Mouse (Mus musculus): ENCODE data around the gene Tmed8. TPM values are rescaled to one million over a fixed set of nuclear protein-coding genes. Genes with fewer than 3 reads are reported as not detected.

Gene Tmed8
- polyA plus RNA-seq, 1 experiment from 2014 or later, result 4.9 TPM

DNA sequence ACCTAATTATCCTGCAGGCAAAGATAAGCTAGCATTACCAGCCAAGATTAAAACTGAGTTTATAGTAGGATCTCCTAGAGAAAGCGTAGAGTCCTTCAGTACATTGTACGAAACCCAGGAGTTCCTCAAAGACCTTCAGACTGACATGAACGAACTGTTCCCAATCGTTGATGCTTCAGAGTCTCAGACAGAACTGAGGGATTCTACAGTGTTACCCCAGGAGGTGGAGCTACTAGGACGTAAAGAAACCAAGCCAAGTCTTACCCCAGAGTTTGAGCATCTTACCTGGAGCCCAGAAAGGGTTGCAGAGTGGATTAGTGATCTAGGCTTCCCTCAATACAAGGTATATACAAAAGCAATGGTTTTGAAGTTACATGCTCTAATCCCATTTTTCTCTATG, 1.4 kb upstream of the Tmed8 start:
- H3K9ac ChIP-seq, result no peak overlapping the region
- no peaks in the 10 kb centered on the region for H3K9me3 ChIP-seq
- H3K4me2 ChIP-seq (replicated peaks), result no peak overlapping the region
- no peak overlapping the region for H3K27ac ChIP-seq
- H3K4me3 ChIP-seq, result no peak overlapping the region
- no peaks in the 10 kb centered on the region for H3K36me3 ChIP-seq
- no peak for ATAC-seq (ENCODE audit: low FRiP score, low read depth)
- no peaks in the 10 kb centered on the region for H3K27me3 ChIP-seq (replicated peaks)
- peaks cover 12% of the 10 kb centered on the region for H3K4me1 ChIP-seq
- WGBS, result 75% methylated on average over 5 of the region's 5 CpGs

DNA sequence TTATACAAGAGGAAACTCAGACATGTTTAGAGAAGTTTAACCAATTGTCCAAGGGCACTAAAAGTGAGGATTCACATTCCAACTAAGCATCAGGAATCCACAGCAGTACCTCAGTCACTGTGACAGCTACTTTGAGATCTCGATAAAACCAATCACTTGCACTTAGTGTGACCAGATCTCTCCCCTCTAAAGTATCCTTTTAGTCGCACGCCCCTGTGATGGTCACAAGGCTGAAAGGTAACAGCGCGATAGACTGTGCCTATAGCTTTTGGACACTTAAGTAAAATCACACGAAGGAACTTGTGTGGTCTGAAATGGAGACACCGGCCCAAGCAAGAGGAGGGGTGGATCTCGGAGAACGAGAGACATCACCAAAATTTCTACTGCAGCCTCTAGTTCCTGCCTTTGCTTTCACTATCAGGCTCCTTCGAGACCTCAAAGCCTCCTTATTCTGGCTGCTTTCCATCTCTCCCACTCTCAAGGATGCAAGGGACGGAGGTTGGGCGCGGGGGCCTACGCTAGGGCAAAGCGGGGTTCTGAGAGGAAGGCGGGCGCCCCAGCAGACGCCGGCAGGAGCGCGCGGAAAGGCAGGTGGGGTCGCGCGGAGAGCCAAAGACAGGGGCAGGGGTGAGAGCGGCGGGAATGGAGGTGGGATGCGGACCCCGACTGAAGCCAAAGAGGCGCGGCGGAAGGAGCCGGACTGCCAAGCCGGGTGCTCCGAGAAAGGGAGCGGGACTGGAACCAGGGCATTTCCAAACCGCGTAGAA, 865 bp downstream of the Tmed8 start, which contains the start of gene Samd15:
Gene Samd15 (plus strand): TSS at position 518 of the 767 bp plus-strand sequence.
- Histone ChIP-seq H3K4me1 (peaks cover 12% of the 10 kb centered on the region), H3K4me2 (replicated peaks) (peak within 1 kb of the TSS; percentile 80), H3K4me3 (peak within 1 kb of the TSS; percentile 85), H3K27ac (peak within 1 kb of the TSS; percentile 75), H3K36me3 (no peaks in the 10 kb centered on the region), H3K9me3 (no peaks in the 10 kb centered on the region), H3K9ac (peak within 1 kb of the TSS; percentile 80), H3K27me3 (replicated peaks) (no peaks in the 10 kb centered on the region)
- peak; percentile 14; the same call in 1 of the 2 replicates for ATAC-seq (ENCODE audit: low FRiP score, low read depth)
- under 1% methylated on average over 38 of the region's 38 CpGs for WGBS

DNA sequence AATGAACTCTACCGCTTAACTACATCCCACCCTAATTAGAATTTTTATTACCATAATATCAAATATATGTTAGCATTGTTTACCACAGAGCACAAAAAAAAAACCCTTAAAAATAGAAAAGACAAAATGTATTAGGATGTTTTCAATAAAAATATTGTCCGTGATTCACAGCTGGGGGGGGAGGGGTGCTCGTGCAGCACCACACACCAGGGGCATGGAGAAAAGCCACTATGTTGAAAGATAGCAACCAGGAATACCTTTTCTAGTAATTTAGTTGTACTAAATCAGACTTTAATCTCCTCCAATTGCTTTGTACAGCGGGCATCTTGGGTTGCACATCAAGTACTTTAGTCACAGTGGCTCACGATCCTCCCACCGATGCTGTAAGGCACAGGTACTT, 1.5 kb downstream of the Tmed8 start:
- Histone ChIP-seq H3K27me3 (replicated peaks) (no peaks in the 10 kb centered on the region), H3K9me3 (no peaks in the 10 kb centered on the region), H3K9ac (peak overlapping the region; percentile 80; the same call in 1 of the 2 replicates), H3K36me3 (no peaks in the 10 kb centered on the region), H3K4me1 (peaks cover 12% of the 10 kb centered on the region), H3K4me2 (replicated peaks) (peak overlapping the region; percentile 80), H3K27ac (no peak overlapping the region), H3K4me3 (peak overlapping the region; percentile 85)
- ATAC-seq (ENCODE audit: low FRiP score, low read depth), result no peak
- WGBS, result 58% methylated on average over 6 of the region's 6 CpGs

DNA sequence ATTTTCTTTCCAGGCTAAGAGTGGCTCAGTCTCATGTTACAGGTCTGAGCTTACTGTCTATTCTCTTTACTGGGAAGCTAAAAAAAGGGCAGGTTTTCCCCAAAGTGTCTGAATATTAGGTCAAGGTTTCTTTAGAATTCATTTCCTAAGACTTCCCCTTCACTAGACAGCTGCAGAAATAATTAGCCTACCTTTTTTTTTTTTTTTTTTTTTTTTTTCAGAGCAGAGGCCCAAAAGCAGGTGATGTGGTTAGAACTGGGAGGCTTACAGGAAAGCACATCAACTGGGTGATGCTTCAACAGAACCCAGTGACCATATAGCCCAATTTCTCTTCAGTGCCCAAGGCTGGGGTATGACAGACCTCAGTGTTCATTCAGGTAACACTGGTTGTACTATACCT, 3.9 kb downstream of the Tmed8 start:
- no peak overlapping the region for H3K27ac ChIP-seq

DNA sequence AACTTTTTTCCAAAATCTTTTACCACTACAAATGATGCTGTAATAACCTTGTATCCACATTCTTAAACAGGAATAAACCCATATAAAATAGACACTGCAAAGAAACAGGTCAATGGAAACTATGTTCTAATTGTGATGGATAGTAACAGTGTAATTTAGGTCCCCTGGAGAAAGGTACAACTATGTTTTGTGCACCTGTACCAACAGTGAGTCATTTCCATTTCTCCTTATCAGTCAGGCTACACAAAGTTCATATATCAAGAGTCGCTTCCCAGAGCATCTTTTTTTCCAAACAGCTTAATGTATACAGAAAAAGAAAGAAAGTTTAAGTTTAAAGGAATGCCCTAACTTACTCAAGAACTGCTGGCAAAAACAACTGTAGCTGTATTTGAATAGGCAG, 5.2 kb downstream of the Tmed8 start:
- Histone ChIP-seq H3K4me2 (replicated peaks) (no peak overlapping the region), H3K4me3 (no peak overlapping the region), H3K4me1 (peaks cover 12% of the 10 kb centered on the region), H3K9me3 (no peaks in the 10 kb centered on the region), H3K27ac (no peak overlapping the region), H3K9ac (no peak overlapping the region), H3K27me3 (replicated peaks) (no peaks in the 10 kb centered on the region), H3K36me3 (no peaks in the 10 kb centered on the region)
- ATAC-seq (ENCODE audit: low FRiP score, low read depth), result no peak
- WGBS, result 93% methylated on average over 1 of the region's 1 CpGs

More for the DNA sequence above, 3.9 kb downstream of the Tmed8 start:
- Histone ChIP-seq H3K9me3 (no peaks in the 10 kb centered on the region), H3K4me1 (peaks cover 12% of the 10 kb centered on the region), H3K36me3 (no peaks in the 10 kb centered on the region), H3K4me2 (replicated peaks) (no peak overlapping the region), H3K27me3 (replicated peaks) (no peaks in the 10 kb centered on the region), H3K9ac (no peak overlapping the region), H3K4me3 (no peak overlapping the region)
- ATAC-seq (ENCODE audit: low FRiP score, low read depth), result no peak

DNA sequence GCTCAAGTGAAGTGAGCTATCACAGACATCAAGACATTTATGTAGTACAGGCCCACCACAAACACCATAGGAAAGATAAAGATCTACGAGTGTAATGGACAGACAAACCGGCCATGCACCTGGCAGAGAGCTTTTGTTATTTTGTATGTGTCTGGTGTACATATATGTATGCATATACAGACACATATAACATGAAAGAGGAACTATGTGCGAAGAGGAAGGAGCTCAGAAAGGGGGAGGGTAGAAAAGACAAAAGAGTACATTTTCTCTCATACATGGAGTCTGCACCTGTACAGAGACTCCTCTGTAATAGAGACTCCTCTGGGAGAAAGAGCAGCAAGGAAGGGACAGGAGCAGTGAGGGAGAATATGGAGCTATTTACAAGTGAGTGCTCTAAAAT, 7.2 kb downstream of the Tmed8 start:
- no peaks in the 10 kb centered on the region for H3K9me3 ChIP-seq
- H3K36me3 ChIP-seq, result no peaks in the 10 kb centered on the region
- no peak overlapping the region for H3K4me2 ChIP-seq (replicated peaks)
- H3K4me3 ChIP-seq, result no peak overlapping the region
- WGBS, result 92% methylated on average over 3 of the region's 3 CpGs
- H3K27me3 ChIP-seq (replicated peaks), result no peaks in the 10 kb centered on the region
- no peak overlapping the region for H3K27ac ChIP-seq
- 0 out of 2 replicates have a peak, but pooled peaks cover under 1% of the 10 kb centered on the region for H3K4me1 ChIP-seq
- no peak for ATAC-seq (ENCODE audit: low FRiP score, low read depth)
- H3K9ac ChIP-seq, result no peak overlapping the region

DNA sequence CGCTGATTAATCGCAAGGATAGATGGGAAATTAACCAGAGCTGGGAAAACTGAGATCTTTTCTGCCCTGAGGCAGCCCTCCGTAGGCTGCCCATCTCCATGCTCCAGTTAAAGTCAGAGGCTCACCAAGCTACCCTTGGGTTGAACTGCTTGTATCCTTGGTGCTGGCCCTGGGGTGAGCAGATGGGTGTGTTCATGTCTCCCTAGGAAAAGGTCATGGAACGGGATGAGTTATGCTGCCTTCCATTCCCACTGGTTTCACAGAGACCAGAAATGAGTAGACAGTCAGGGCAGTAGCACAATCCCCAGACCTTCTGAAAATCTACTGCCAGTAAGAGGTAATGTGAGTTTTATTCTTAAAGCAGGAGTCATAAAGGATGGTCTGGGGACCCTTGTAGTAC, 22.6 kb downstream of the Tmed8 start:
- no peak for ATAC-seq (ENCODE audit: low FRiP score, low read depth)
- H3K36me3 ChIP-seq, result peaks cover 4% of the 10 kb centered on the region; the same call in 1 of the 2 replicates
- WGBS, result 92% methylated on average over 4 of the region's 4 CpGs

DNA sequence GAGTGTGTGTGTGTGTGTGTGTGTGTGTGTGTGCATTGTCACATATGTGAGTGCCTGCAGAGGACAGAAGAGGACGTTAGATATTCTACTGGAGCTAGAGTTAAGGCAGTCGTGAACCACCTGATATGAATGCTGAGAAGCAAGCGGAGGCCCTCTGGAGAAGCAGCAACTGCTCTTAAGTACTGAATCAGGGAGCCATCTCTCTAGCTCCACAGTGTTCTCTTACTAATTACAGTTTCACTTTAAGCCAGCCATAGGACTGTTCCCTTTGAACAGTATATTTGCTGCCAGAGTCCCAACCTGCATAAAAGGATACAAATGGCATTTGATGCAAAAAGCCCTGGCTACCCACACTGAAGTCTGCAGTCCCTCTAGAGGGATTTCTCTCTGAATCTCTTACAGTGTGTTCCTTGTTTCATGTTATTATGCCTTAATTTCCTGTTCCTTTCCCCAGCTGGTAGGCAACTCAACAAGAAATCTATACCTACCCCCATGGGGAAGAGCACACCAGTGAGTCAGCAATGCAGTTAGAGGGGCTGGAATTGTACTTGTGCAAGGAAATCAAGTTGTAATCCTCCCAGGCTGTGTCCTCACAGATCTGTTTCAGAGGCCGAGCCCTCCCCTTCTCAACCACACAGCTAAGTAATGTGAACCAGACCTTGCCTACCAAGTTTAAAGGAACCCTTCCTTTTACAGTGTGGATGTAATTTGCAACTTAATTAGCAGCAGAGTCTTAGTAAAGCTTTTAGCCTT, 24.9 kb downstream of the Tmed8 start:
- Histone ChIP-seq H3K27me3 (replicated peaks) (no peaks in the 10 kb centered on the region), H3K4me2 (replicated peaks) (no peak overlapping the region), H3K27ac (no peak overlapping the region), H3K4me3 (no peak overlapping the region), H3K9ac (no peak overlapping the region), H3K36me3 (peaks cover 20% of the 10 kb centered on the region), H3K9me3 (no peaks in the 10 kb centered on the region), H3K4me1 (no peaks in the 10 kb centered on the region)
- no peak for ATAC-seq (ENCODE audit: low FRiP score, low read depth)
- WGBS, result 90% methylated on average over 4 of the region's 4 CpGs

More for the DNA sequence above, 22.6 kb downstream of the Tmed8 start:
- H3K27me3 ChIP-seq (replicated peaks), result no peaks in the 10 kb centered on the region
- no peak overlapping the region for H3K27ac ChIP-seq
- no peaks in the 10 kb centered on the region for H3K9me3 ChIP-seq
- no peak overlapping the region for H3K4me3 ChIP-seq
- H3K9ac ChIP-seq, result no peak overlapping the region
- H3K4me2 ChIP-seq (replicated peaks), result no peak overlapping the region
- no peaks in the 10 kb centered on the region for H3K4me1 ChIP-seq

DNA sequence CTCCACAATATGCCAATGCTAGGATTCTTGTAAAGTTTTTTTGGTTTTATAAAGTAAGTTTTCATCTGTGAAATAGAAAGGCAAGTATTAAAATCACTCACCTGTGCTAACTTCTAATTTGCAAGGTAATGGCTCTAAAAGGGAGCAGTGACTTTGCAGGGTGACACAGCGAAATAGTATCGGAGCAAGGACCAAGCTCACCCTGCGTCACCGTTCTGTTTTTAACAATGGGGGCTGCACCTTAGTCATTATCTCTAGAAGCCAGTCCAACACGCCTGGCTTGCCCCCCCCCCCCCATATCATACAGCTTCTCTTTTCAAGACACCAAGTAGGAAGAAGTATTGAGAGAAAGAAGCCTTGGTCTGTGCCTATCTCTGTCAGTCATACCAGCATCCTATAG, 39.4 kb downstream of the Tmed8 start:
- H3K9ac ChIP-seq, result no peak overlapping the region
- H3K36me3 ChIP-seq, result peaks cover 11% of the 10 kb centered on the region; the same call in 1 of the 2 replicates
- no peak overlapping the region for H3K4me3 ChIP-seq
- 85% methylated on average over 5 of the region's 5 CpGs for WGBS
- H3K4me2 ChIP-seq (replicated peaks), result no peak overlapping the region
- no peaks in the 10 kb centered on the region for H3K27me3 ChIP-seq (replicated peaks)
- ATAC-seq (ENCODE audit: low FRiP score, low read depth), result no peak
- H3K4me1 ChIP-seq, result no peaks in the 10 kb centered on the region
- no peak overlapping the region for H3K27ac ChIP-seq
- H3K9me3 ChIP-seq, result no peaks in the 10 kb centered on the region

DNA sequence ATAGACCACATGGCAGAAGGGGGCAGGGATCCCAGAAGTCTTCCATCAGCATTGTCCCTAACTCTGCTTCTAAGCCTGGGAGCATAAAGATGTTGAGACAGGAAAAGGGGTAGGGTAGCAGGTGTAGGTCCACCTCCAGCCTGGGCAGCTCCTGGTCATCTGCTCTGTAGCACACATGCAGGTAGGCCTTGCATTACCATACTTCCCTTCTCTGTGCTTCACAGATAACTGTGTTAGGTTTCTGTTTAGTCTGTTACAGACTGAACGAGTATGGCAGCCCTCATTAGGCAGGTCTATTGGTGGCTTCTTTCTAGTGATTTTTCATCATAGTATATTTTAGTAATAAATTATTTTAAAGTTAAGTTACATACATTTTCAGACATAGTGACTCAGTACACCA, 39.9 kb downstream of the Tmed8 start:
- 84% methylated on average over 1 of the region's 1 CpGs for WGBS

DNA sequence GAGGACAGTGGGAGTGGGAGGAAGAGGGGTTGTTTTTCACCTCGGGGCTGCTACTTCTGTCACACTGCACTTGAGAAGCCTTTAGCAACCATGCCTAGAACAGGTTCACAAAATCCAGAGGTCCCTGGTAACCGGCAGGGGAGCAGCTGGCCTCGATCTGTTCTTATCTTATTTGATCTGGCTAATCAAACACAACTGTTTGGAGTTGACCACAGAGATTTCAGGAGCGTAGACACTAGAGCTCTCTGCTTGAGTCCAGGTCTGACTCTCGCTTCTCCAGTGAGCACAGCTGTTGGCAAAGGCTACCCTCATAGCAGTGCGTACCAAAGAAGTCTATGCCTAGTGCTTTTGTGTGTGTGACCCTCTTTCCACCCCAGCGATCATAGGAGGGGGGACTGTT, 42.2 kb downstream of the Tmed8 start:
- no peaks in the 10 kb centered on the region for H3K9me3 ChIP-seq
- H3K27me3 ChIP-seq (replicated peaks), result no peaks in the 10 kb centered on the region
- H3K9ac ChIP-seq, result no peak overlapping the region
- H3K4me2 ChIP-seq (replicated peaks), result no peak overlapping the region
- 87% methylated on average over 7 of the region's 7 CpGs for WGBS
- ATAC-seq (ENCODE audit: low FRiP score, low read depth), result no peak
- H3K27ac ChIP-seq, result no peak overlapping the region
- no peak overlapping the region for H3K4me3 ChIP-seq
- H3K36me3 ChIP-seq, result peaks cover 9% of the 10 kb centered on the region; the same call in 1 of the 2 replicates
- no peaks in the 10 kb centered on the region for H3K4me1 ChIP-seq

More for the DNA sequence above, 39.9 kb downstream of the Tmed8 start:
- Histone ChIP-seq H3K9me3 (no peaks in the 10 kb centered on the region), H3K27ac (no peak overlapping the region), H3K27me3 (replicated peaks) (no peaks in the 10 kb centered on the region), H3K4me3 (no peak overlapping the region), H3K9ac (no peak overlapping the region), H3K4me2 (replicated peaks) (no peak overlapping the region), H3K36me3 (peaks cover 16% of the 10 kb centered on the region; the same call in 1 of the 2 replicates), H3K4me1 (no peaks in the 10 kb centered on the region)
- ATAC-seq (ENCODE audit: low FRiP score, low read depth), result no peak

DNA sequence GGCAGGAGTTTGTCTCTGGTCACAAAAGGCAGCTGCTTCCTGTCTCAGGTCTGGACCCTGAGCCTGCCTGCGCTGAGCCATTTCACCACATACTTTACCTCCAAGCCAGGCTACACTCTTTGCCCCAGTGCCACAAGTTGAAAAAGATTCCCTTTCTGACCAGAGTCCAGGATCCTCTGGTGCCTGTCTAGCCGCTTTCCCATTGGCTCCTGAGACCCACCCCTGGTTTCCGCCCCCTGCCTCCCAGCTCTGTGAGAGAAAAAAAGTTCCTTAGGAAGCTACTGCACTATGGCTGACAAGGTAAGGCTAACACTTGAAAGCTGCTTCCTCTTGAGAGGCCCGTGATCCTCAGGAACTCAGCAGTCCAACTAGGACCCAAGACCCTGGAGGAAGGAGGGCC, 42.9 kb downstream of the Tmed8 start:
- H3K4me3 ChIP-seq, result no peak overlapping the region
- H3K9ac ChIP-seq, result no peak overlapping the region
- no peak overlapping the region for H3K4me2 ChIP-seq (replicated peaks)
- peaks cover 9% of the 10 kb centered on the region; the same call in 1 of the 2 replicates for H3K36me3 ChIP-seq
- 59% methylated on average over 4 of the region's 4 CpGs for WGBS
- no peaks in the 10 kb centered on the region for H3K4me1 ChIP-seq
- ATAC-seq (ENCODE audit: low FRiP score, low read depth), result no peak
- H3K27ac ChIP-seq, result no peak overlapping the region
- H3K9me3 ChIP-seq, result 0 out of 2 replicates have a peak, but pooled peaks cover 4% of the 10 kb centered on the region
- no peaks in the 10 kb centered on the region for H3K27me3 ChIP-seq (replicated peaks)

Measured in neural tube, embryonic 12.5 days (tissue).